In genomic region chr11:79908600-79909483, GRCm38 (mm10) we compare ENCODE assay signal across 8 mouse cellular contexts. TPM values are rescaled to one million over a fixed set of nuclear protein-coding genes. Genes with fewer than 3 reads are reported as not detected.
A peak's percentile ranks its signal among the peaks of the same experiment; 100 is the strongest.
DNase-seq lines count a peak whose midpoint lies in the region; ATAC-seq and TF ChIP-seq lines count a peak whose summit lies in the region.

No protein-coding gene starts in this region.

- CTCF ChIA-PET in Patski (lab: Charles Lee): no interaction called here

- no peaks in the 10 kb centered on the region for H3K4me1 ChIP-seq in kidney, embryonic 16.5 days (ENCODE audit: insufficient read depth, low read length)
- H3K4me1 ChIP-seq in hindbrain, embryonic 16.5 days (ENCODE audit: control insufficient read depth, insufficient read depth, low read depth, low read length): peaks cover 3% of the 10 kb centered on the region
- H3K4me1 ChIP-seq in liver, postnatal 0 days (ENCODE audit: insufficient read depth): no peaks in the 10 kb centered on the region

- DNase-seq in kidney, postnatal 10 days: peak; percentile 33
- peak; percentile 49 for DNase-seq in Patski (ENCODE audit: low read depth, low spot score)
- DNase-seq in spleen, adult 12 weeks (ENCODE audit: low spot score): no peak
- DNase-seq in liver, postnatal 0 days: no peak

- no peak; the same call in 1 of the 2 replicates for ATAC-seq in kidney, embryonic 16.5 days (ENCODE audit: low FRiP score, low TSS enrichment)
- no peak for ATAC-seq in Patski
- peak; percentile 58 for ATAC-seq in common myeloid progenitor, adult 5-6 weeks (replicated peaks; ENCODE audit: low read depth, poor library complexity, severe bottlenecking)
- peak; percentile 67; the same call in 1 of the 2 replicates for ATAC-seq in hindbrain, embryonic 16.5 days
- ATAC-seq in liver, postnatal 0 days: no peak

- no peak overlapping the region for H3K4me2 ChIP-seq in kidney, embryonic 16.5 days (replicated peaks; ENCODE audit: low read depth, low read length)
- no peak overlapping the region for H3K4me2 ChIP-seq in hindbrain, embryonic 16.5 days (ENCODE audit: low read length)
- H3K4me2 ChIP-seq in myocyte (ENCODE audit: low read depth): peak overlapping the region; percentile 3
- no peak overlapping the region for H3K4me2 ChIP-seq in liver, postnatal 0 days (ENCODE audit: low read depth, low read length)

- H3K79me2 ChIP-seq in myocyte (ENCODE audit: control insufficient read depth, insufficient read depth): no peaks in the 10 kb centered on the region

- no peak for TF ChIP-seq POLR2A in myocyte (IDR thresholded peaks at IDR 0.05; ENCODE audit: insufficient read length, low read depth)

- TF ChIP-seq CTCF in Patski (IDR thresholded peaks at IDR 0.05): no peak
- no peak for TF ChIP-seq CTCF in liver, postnatal 0 days (IDR thresholded peaks at IDR 0.05; ENCODE audit: low read depth)

- no peak overlapping the region for H3ac ChIP-seq in myocyte (ENCODE audit: control insufficient read depth, insufficient read length)

- H3K4me3 ChIP-seq in kidney, embryonic 16.5 days (ENCODE audit: low read length): no peak overlapping the region
- H3K4me3 ChIP-seq in hindbrain, embryonic 16.5 days (ENCODE audit: low read length): no peak overlapping the region
- no peak overlapping the region for H3K4me3 ChIP-seq in myocyte
- H3K4me3 ChIP-seq in liver, postnatal 0 days (ENCODE audit: low read depth, low read length): no peak overlapping the region

- WGBS in kidney, embryonic 16.5 days: 73% methylated on average over 14 of the region's 14 CpGs
- 43% methylated on average over 14 of the region's 14 CpGs for WGBS in hindbrain, embryonic 16.5 days
- 72% methylated on average over 14 of the region's 14 CpGs for WGBS in liver, postnatal 0 days (ENCODE audit: insufficient replicate concordance)

- no peak overlapping the region for H3K27ac ChIP-seq in kidney, embryonic 16.5 days (ENCODE audit: low read length)
- H3K27ac ChIP-seq in hindbrain, embryonic 16.5 days (ENCODE audit: low read depth, low read length): no peak overlapping the region
- no peak overlapping the region for H3K27ac ChIP-seq in liver, postnatal 0 days (ENCODE audit: low read depth)

- in situ Hi-C loops in Patski (cut with MboI; ENCODE audit: low pct_unique_long_range_greater_than_20kb): no loop called here

- H3K27me3 ChIP-seq in kidney, embryonic 16.5 days (ENCODE audit: insufficient read depth, low read length): no peaks in the 10 kb centered on the region
- H3K27me3 ChIP-seq in Patski (no peaks in the 10 kb centered on the region), myocyte (ENCODE audit: control insufficient read depth, insufficient read depth, insufficient read length) (no peaks in the 10 kb centered on the region)
- H3K27me3 ChIP-seq in hindbrain, embryonic 16.5 days (replicated peaks; ENCODE audit: control insufficient read depth, insufficient read depth, low read length): no peaks in the 10 kb centered on the region
- no peaks in the 10 kb centered on the region for H3K27me3 ChIP-seq in liver, postnatal 0 days (ENCODE audit: insufficient read depth, low read length)

- H3K36me3 ChIP-seq in kidney, embryonic 16.5 days (ENCODE audit: insufficient read depth, low read length): no peaks in the 10 kb centered on the region
- H3K36me3 ChIP-seq in hindbrain, embryonic 16.5 days (ENCODE audit: control insufficient read depth, insufficient read depth, low read length): no peaks in the 10 kb centered on the region
- no peaks in the 10 kb centered on the region for H3K36me3 ChIP-seq in myocyte (ENCODE audit: control insufficient read depth, insufficient read depth)
- no peaks in the 10 kb centered on the region for H3K36me3 ChIP-seq in liver, postnatal 0 days (replicated peaks; ENCODE audit: insufficient read depth, low read length)

- TF ChIP-seq EP300 in liver, postnatal 0 days (IDR thresholded peaks at IDR 0.05; ENCODE audit: low read depth): no peak

- no peak overlapping the region for H3K9ac ChIP-seq in kidney, embryonic 16.5 days (replicated peaks; ENCODE audit: low read length)
- H3K9ac ChIP-seq in hindbrain, embryonic 16.5 days (ENCODE audit: low read depth, low read length): no peak overlapping the region
- H3K9ac ChIP-seq in liver, postnatal 0 days (replicated peaks): no peak overlapping the region

- no peaks in the 10 kb centered on the region for H3K9me3 ChIP-seq in kidney, embryonic 16.5 days (ENCODE audit: low read length)
- no peaks in the 10 kb centered on the region for H3K9me3 ChIP-seq in hindbrain, embryonic 16.5 days (ENCODE audit: control insufficient read depth, low read length)
- no peaks in the 10 kb centered on the region for H3K9me3 ChIP-seq in liver, postnatal 0 days (ENCODE audit: low read length)

- POLR2A ChIA-PET in Patski (lab: Charles Lee): no interaction called here

TF ChIP-seq in myocyte, 11 proteins besides CTCF, POLR2A, EP300 and RAD21:
- TF ChIP-seq MYOD1 (IDR thresholded peaks at IDR 0.05; ENCODE audit: control insufficient read depth in 1 of 3, insufficient read length in 2 of 3, low read depth in 2 of 3) (peak in 2 of 3 experiments; percentile 65 to 74), MYOG (IDR thresholded peaks at IDR 0.05; ENCODE audit: control insufficient read depth in 1 of 3, insufficient read depth in 1 of 3, insufficient read length in 2 of 3, low read depth in 2 of 3) (peak in 2 of 3 experiments; percentile 59 to 81), E2F4 (IDR thresholded peaks at IDR 0.05; ENCODE audit: insufficient read depth) (no peak)

RNA-seq across cellular contexts. Expression of gene Utp6, which starts 53.3 kb away (rescaled TPM):
- polyA plus RNA-seq in kidney, embryonic 16.5 days (2015; fragmentation: Nextera tagmentation; extraction: Ambion mirVana): 48.7 and 49.7 TPM in 2 replicates
- polyA plus RNA-seq in Patski (2021): 49.7 TPM
- 106 and 118 TPM in 2 replicates for total RNA-seq in common myeloid progenitor, adult 5-6 weeks (2017)
- 37.3 and 39.9 TPM in 2 replicates for polyA plus RNA-seq in hindbrain, embryonic 16.5 days (2015; fragmentation: Nextera tagmentation; extraction: Ambion mirVana)
- 17.5 TPM for polyA plus RNA-seq in myocyte (2012; fragmentation: generic; extraction: Trizol)
- 15.1 and 15.9 TPM in 2 replicates for polyA plus RNA-seq in liver, postnatal 0 days (2015; fragmentation: Nextera tagmentation; extraction: Ambion mirVana)

Comparison
In these comparisons a context has a peak if more than half of its experiments do, and no peak if none do; other contexts are left out.
1. DNase-seq: peak in kidney, postnatal 10 days (single experiment) and Patski (single experiment); none in spleen, adult 12 weeks (single experiment) and liver, postnatal 0 days (single experiment).
2. ATAC-seq: peak in common myeloid progenitor, adult 5-6 weeks (single experiment) and hindbrain, embryonic 16.5 days (single experiment); none in kidney, embryonic 16.5 days (single experiment), Patski (single experiment) and liver, postnatal 0 days (single experiment).